Mouse (Mus musculus) hindbrain, embryonic 10.5 days (tissue): ENCODE results near the gene Prrt1. TPM values are rescaled to one million over a fixed set of nuclear protein-coding genes. Genes with fewer than 3 reads are reported as not detected.
A peak's percentile ranks its signal among the peaks of the same experiment; 100 is the strongest.

Source experiments
- DNase-seq: peaks from one replicate; pipeline ENCODE4 v3.0.0-alpha.2; 2017; ENCODE audit warnings: low spot score
- H3K27ac ChIP-seq: fragments of 300-500 bp; sonication (generic); 2 replicates; pipeline ENCODE4 v1.5.1; 2016; ENCODE audit warnings: mild to moderate bottlenecking, moderate library complexity
- H3K27me3 ChIP-seq: fragments of 300-500 bp; sonication (generic); 2 replicates; pipeline ENCODE4 v1.6.1; 2016; ENCODE audit warnings: mild to moderate bottlenecking; ENCODE audit not compliant: poor library complexity, insufficient read depth, severe bottlenecking
- H3K36me3 ChIP-seq: fragments of 300-500 bp; sonication (generic); 2 replicates; pipeline ENCODE4 v1.6.1; 2016; ENCODE audit warnings: mild to moderate bottlenecking, moderate library complexity
- H3K4me1 ChIP-seq: fragments of 300-500 bp; sonication (generic); replicated peaks from 2 replicates; pipeline ENCODE4 v1.6.1; 2016; ENCODE audit warnings: mild to moderate bottlenecking
- H3K4me3 ChIP-seq: fragments of 300-500 bp; sonication (generic); 2 replicates; pipeline ENCODE4 v1.5.1; 2016; ENCODE audit warnings: mild to moderate bottlenecking, moderate library complexity
- H3K9me3 ChIP-seq: fragments of 300-500 bp; sonication (generic); 2 replicates; pipeline ENCODE4 v1.6.1; 2016; ENCODE audit warnings: mild to moderate bottlenecking, moderate library complexity
- WGBS: fragments of 180-500 bp; shearing (Covaris S2); methylation state at CpG from one replicate; pipeline ENCODE4 v1.1.7; 2016; 5-methylcytosine and 5-hydroxymethylcytosine counted together
- polyA plus RNA-seq: library from polyadenylated mRNA; unstranded; fragments of >200 nt; fragmentation: Nextera tagmentation; extraction: Ambion mirVana; gene quantifications from 2 replicates; pipeline ENCODE4 v1.2.1, GENCODE M21; 2016

Gene Prrt1
- polyA plus RNA-seq, result 0.58 and 1.4 TPM in 2 replicates

GRCm38 (mm10) chr17:34629221-34629751 lies at the start of gene Prrt1:
TSS of gene Prrt1 (plus strand) at chr17:34629533.
- Histone ChIP-seq H3K27me3 (peaks cover 58% of the 10 kb centered on the region), H3K27ac (peak within 1 kb of the TSS; percentile 92)

GRCm38 (mm10) chr17:34582528-34582927 lies 46.8 kb upstream of the Prrt1 start:
- Histone ChIP-seq H3K4me3 (no peak overlapping the region), H3K27me3 (no peaks in the 10 kb centered on the region), H3K4me1 (peaks cover 51% of the 10 kb centered on the region), H3K36me3 (no peaks in the 10 kb centered on the region), H3K9me3 (no peaks in the 10 kb centered on the region), H3K27ac (peak overlapping the region; percentile 69)
- no peak for DNase-seq
- WGBS, result 84% methylated on average over 12 of the region's 12 CpGs

More at GRCm38 (mm10) chr17:34629221-34629751, at the start of gene Prrt1:
- 2% methylated on average over 16 of the region's 16 CpGs for WGBS
- Histone ChIP-seq H3K36me3 (peaks cover 9% of the 10 kb centered on the region; the same call in 1 of the 2 replicates), H3K9me3 (no peaks in the 10 kb centered on the region), H3K4me1 (peaks cover 72% of the 10 kb centered on the region), H3K4me3 (peak within 1 kb of the TSS; percentile 83)
- peak; percentile 49 for DNase-seq

GRCm38 (mm10) chr17:34583397-34583796 lies 45.9 kb upstream of the Prrt1 start:
- 73% methylated on average over 7 of the region's 7 CpGs for WGBS
- no peaks in the 10 kb centered on the region for H3K36me3 ChIP-seq
- H3K27me3 ChIP-seq, result no peaks in the 10 kb centered on the region
- H3K4me3 ChIP-seq, result no peak overlapping the region
- H3K4me1 ChIP-seq, result peaks cover 59% of the 10 kb centered on the region
- no peak for DNase-seq
- peak overlapping the region; percentile 69 for H3K27ac ChIP-seq
- no peaks in the 10 kb centered on the region for H3K9me3 ChIP-seq

- Histone ChIP-seq H3K9me3 (no peaks in the 10 kb centered on the region), H3K27me3 (no peaks in the 10 kb centered on the region), H3K27ac (peak overlapping the region; percentile 69), H3K36me3 (no peaks in the 10 kb centered on the region), H3K4me3 (no peak overlapping the region), H3K4me1 (peaks cover 63% of the 10 kb centered on the region)
- DNase-seq, result no peak
- 82% methylated on average over 8 of the region's 8 CpGs for WGBS
Observed at GRCm38 (mm10) chr17:34583819-34584218, 45.5 kb upstream of the Prrt1 start.

- Histone ChIP-seq H3K9me3 (no peaks in the 10 kb centered on the region), H3K4me3 (no peak overlapping the region), H3K27ac (peak overlapping the region; percentile 98), H3K36me3 (no peaks in the 10 kb centered on the region), H3K27me3 (no peaks in the 10 kb centered on the region), H3K4me1 (peaks cover 71% of the 10 kb centered on the region)
- WGBS, result 89% methylated on average over 8 of the region's 8 CpGs
- no peak for DNase-seq
Observed at GRCm38 (mm10) chr17:34585121-34585520, 44.2 kb upstream of the Prrt1 start.

GRCm38 (mm10) chr17:34585877-34586771 lies 43.2 kb upstream of the Prrt1 start:
- Histone ChIP-seq H3K9me3 (no peaks in the 10 kb centered on the region), H3K27ac (peak overlapping the region; percentile 98), H3K27me3 (no peaks in the 10 kb centered on the region), H3K4me3 (peak overlapping the region; percentile 67), H3K4me1 (peaks cover 79% of the 10 kb centered on the region), H3K36me3 (no peaks in the 10 kb centered on the region)
- peak; percentile 70 for DNase-seq
- 17% methylated on average over 32 of the region's 32 CpGs for WGBS

GRCm38 (mm10) chr17:34586796-34587422 lies 42.4 kb upstream of the Prrt1 start:
- no peaks in the 10 kb centered on the region for H3K27me3 ChIP-seq
- DNase-seq, result peak; percentile 95
- no peaks in the 10 kb centered on the region for H3K9me3 ChIP-seq
- H3K27ac ChIP-seq, result peak overlapping the region; percentile 98
- no peaks in the 10 kb centered on the region for H3K36me3 ChIP-seq
- peaks cover 87% of the 10 kb centered on the region for H3K4me1 ChIP-seq
- H3K4me3 ChIP-seq, result peak overlapping the region; percentile 67
- under 1% methylated on average over 38 of the region's 38 CpGs for WGBS

- H3K27me3 ChIP-seq, result no peaks in the 10 kb centered on the region
- H3K4me1 ChIP-seq, result peaks cover 87% of the 10 kb centered on the region
- H3K36me3 ChIP-seq, result no peaks in the 10 kb centered on the region
- peak overlapping the region; percentile 98 for H3K27ac ChIP-seq
- H3K9me3 ChIP-seq, result no peaks in the 10 kb centered on the region
- WGBS, result under 1% methylated on average over 50 of the region's 50 CpGs
- DNase-seq, result peak; percentile 96
- H3K4me3 ChIP-seq, result peak overlapping the region; percentile 67
Observed at GRCm38 (mm10) chr17:34587423-34587811, 41.9 kb upstream of the Prrt1 start.

GRCm38 (mm10) chr17:34587814-34588213 lies 41.5 kb upstream of the Prrt1 start:
- H3K9me3 ChIP-seq, result no peaks in the 10 kb centered on the region
- H3K4me3 ChIP-seq, result peak overlapping the region; percentile 67
- H3K36me3 ChIP-seq, result no peaks in the 10 kb centered on the region
- DNase-seq, result no peak
- WGBS, result 3% methylated on average over 19 of the region's 19 CpGs
- no peaks in the 10 kb centered on the region for H3K27me3 ChIP-seq
- H3K27ac ChIP-seq, result peak overlapping the region; percentile 98
- peaks cover 89% of the 10 kb centered on the region for H3K4me1 ChIP-seq

- H3K27me3 ChIP-seq, result no peaks in the 10 kb centered on the region
- 0 out of 2 replicates have a peak, but pooled peaks cover 2% of the 10 kb centered on the region for H3K36me3 ChIP-seq
- H3K9me3 ChIP-seq, result no peaks in the 10 kb centered on the region
- H3K4me1 ChIP-seq, result peaks cover 90% of the 10 kb centered on the region
- peak overlapping the region; percentile 67 for H3K4me3 ChIP-seq
- H3K27ac ChIP-seq, result peak overlapping the region; percentile 99
- 70% methylated on average over 3 of the region's 3 CpGs for WGBS
- DNase-seq, result no peak
Observed at GRCm38 (mm10) chr17:34588767-34589166, 40.6 kb upstream of the Prrt1 start.

- Histone ChIP-seq H3K4me1 (peaks cover 94% of the 10 kb centered on the region), H3K36me3 (peaks cover 6% of the 10 kb centered on the region), H3K27me3 (no peaks in the 10 kb centered on the region), H3K27ac (peak overlapping the region; percentile 99), H3K9me3 (no peaks in the 10 kb centered on the region), H3K4me3 (peak overlapping the region; percentile 87)
- 51% methylated on average over 7 of the region's 7 CpGs for WGBS
- no peak for DNase-seq
Observed at GRCm38 (mm10) chr17:34589206-34589605, 40.1 kb upstream of the Prrt1 start.

GRCm38 (mm10) chr17:34589681-34590101 lies 39.6 kb upstream of the Prrt1 start, which contains the start of gene Gpsm3:
TSS of gene Gpsm3 (plus strand) at chr17:34589806.
- WGBS, result 19% methylated on average over 7 of the region's 7 CpGs
- Histone ChIP-seq H3K4me1 (peaks cover 96% of the 10 kb centered on the region), H3K4me3 (peak within 1 kb of the TSS; percentile 87), H3K27ac (peak within 1 kb of the TSS; percentile 99), H3K27me3 (no peaks in the 10 kb centered on the region), H3K36me3 (peaks cover 11% of the 10 kb centered on the region), H3K9me3 (no peaks in the 10 kb centered on the region)
- no peak for DNase-seq
